Mouse (Mus musculus) gastrocnemius, postnatal 25 days (tissue): ENCODE results near the gene Gm20850. TPM values are rescaled to one million over a fixed set of nuclear protein-coding genes. Genes with fewer than 3 reads are reported as not detected.
"Not testable (repeated sequence)": the region's sequence is repeated elsewhere in the genome, so short reads cannot be mapped to it uniquely, and the experiment has no call there.

Source experiments
- DNase-seq: peaks from one replicate; pipeline ENCODE4 v3.0.0; 2022
- long read RNA-seq, 2 experiments: library from polyadenylated mRNA; stranded (forward); transcript quantifications; one replicate each; pipeline ENCODE4 v2.0.0; 2021
- total RNA-seq, 2 experiments: library from RNA; stranded (reverse); gene quantifications; 1 replicate in 1 of 2; 2 replicates in 1 of 2; pipeline ENCODE4 v1.2.3; 2021

Gm20850 gene
- not detected for total RNA-seq
- long read RNA-seq, experiment 1: 0 reads
- long read RNA-seq, experiment 2: 0 reads

DNA sequence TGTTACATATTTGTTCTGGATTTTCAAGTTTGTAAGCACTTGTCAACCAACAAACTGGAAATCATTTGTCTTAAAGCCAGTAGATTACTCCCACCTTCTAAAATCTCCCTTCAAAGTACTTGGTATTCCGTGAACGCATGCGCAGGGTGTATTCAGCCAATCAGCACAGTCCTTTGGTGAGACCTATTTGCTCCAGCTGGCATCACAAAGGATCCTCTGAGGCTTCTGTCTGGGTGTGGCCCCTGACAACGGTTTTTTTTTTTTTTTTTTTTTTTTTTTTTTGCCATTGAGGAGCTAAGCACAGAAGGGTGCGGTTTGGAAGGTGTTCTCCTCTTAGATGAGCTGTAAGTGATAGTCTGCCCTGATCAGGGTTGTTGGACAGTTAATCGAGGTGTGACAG is at the start of gene Gm20850:
TSS of gene Gm20850 (plus strand) at position 301 of the 400 bp plus-strand sequence.
- DNase-seq: not testable (repeated sequence)
